Mouse (Mus musculus) hindbrain, embryonic 16.5 days (tissue): ENCODE measurements around the gene Vmn2r27. TPM values are rescaled to one million over a fixed set of nuclear protein-coding genes. Genes with fewer than 3 reads are reported as not detected.

Experiments used
- ATAC-seq: fragments of 200-750 bp; cut with Nextera tagmentation; 2 replicates; pipeline ENCODE4 v1.8.0; 2017; ENCODE audit warnings: moderate TSS enrichment, moderate library complexity
- H3K27ac ChIP-seq: fragments of 300-500 bp; sonication (generic); 2 replicates; pipeline ENCODE4 v1.5.1; 2014; ENCODE audit warnings: low read depth, mild to moderate bottlenecking, control low read depth, low read length, moderate library complexity
- H3K27me3 ChIP-seq: fragments of 300-500 bp; sonication (generic); replicated peaks from 2 replicates; pipeline ENCODE4 v1.6.1; 2014; ENCODE audit warnings: low read length; ENCODE audit not compliant: control insufficient read depth, insufficient read depth
- H3K36me3 ChIP-seq: fragments of 300-500 bp; sonication (generic); 2 replicates; pipeline ENCODE4 v1.6.1; 2014; ENCODE audit warnings: mild to moderate bottlenecking, low read length, moderate library complexity, mixed read lengths; ENCODE audit not compliant: control insufficient read depth, insufficient read depth
- H3K4me1 ChIP-seq: fragments of 300-500 bp; sonication (generic); 2 replicates; pipeline ENCODE4 v1.6.1; 2014; ENCODE audit warnings: low read depth, low read length; ENCODE audit not compliant: control insufficient read depth, insufficient read depth
- H3K4me2 ChIP-seq: fragments of 300-500 bp; sonication (generic); 2 replicates; pipeline ENCODE4 v1.6.1; 2014; ENCODE audit warnings: mild to moderate bottlenecking, low read length, control low read depth, moderate library complexity
- H3K4me3 ChIP-seq: fragments of 300-500 bp; sonication (generic); 2 replicates; pipeline ENCODE4 v1.5.1; 2014; ENCODE audit warnings: mild to moderate bottlenecking, low read length, control low read depth, moderate library complexity
- H3K9ac ChIP-seq: fragments of 300-500 bp; sonication (generic); 2 replicates; pipeline ENCODE4 v1.6.1; 2014; ENCODE audit warnings: low read depth, mild to moderate bottlenecking, control low read depth, low read length, moderate library complexity
- H3K9me3 ChIP-seq: fragments of 300-500 bp; sonication (generic); 2 replicates; pipeline ENCODE4 v1.6.1; 2014; ENCODE audit warnings: mild to moderate bottlenecking, low read length, moderate library complexity; ENCODE audit not compliant: control insufficient read depth
- WGBS: fragments of 180-500 bp; shearing (Covaris S2); extraction: QIAGEN DNeasy Blood & Tissue Kit; methylation state at CpG from one replicate; pipeline ENCODE4 v1.1.7; 2014; 5-methylcytosine and 5-hydroxymethylcytosine counted together
- polyA plus RNA-seq: library from polyadenylated mRNA; unstranded; fragments of >200 nt; fragmentation: Nextera tagmentation; extraction: Ambion mirVana; gene quantifications from 2 replicates; pipeline ENCODE4 v1.2.1, GENCODE M21; 2015

Vmn2r27 gene
- polyA plus RNA-seq, 1 experiment from 2014 or later = not detected

DNA sequence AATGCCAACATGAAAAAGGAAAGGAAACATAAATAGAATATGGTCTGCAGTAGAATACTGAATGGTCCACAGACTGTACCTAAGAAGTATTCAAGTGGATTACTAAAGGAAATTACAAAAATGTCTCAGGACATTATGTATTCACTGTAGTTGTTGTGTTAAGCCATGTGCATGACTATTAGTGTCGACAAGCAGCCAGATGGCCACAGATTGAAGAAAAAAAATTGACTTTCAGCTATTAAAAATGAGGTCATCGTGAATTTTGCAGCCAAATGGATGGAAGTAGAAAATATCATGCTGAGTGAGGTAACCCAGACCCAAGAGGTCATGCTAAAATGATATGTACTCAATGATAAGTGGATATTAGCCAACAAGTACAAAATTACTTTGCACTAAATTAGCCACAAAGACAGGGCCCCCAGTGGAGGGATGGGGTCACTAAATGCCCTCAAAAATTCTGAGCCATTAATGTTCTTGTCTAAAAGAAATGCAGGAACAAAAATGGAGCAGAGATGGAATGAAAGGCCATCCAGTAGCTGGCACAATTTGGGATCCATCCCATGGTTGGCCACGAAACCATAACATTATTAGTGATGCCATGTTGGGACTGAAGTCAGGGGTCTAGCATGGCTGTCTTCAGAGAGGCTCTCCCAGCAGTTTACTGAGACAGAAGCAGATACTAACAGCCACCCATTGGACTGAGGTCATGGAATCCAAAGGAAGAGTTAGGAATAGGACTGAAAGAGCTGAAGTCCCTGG, 63.0 kb downstream of the Vmn2r27 start:
- Histone ChIP-seq H3K4me1 (no peaks in the 10 kb centered on the region), H3K9ac (no peak overlapping the region), H3K4me3 (no peak overlapping the region), H3K27me3 (no peaks in the 10 kb centered on the region), H3K36me3 (no peaks in the 10 kb centered on the region), H3K27ac (no peak overlapping the region), H3K4me2 (no peak overlapping the region), H3K9me3 (no peaks in the 10 kb centered on the region)
- ATAC-seq = no peak
- WGBS = 78% methylated on average over 3 of the region's 3 CpGs

DNA sequence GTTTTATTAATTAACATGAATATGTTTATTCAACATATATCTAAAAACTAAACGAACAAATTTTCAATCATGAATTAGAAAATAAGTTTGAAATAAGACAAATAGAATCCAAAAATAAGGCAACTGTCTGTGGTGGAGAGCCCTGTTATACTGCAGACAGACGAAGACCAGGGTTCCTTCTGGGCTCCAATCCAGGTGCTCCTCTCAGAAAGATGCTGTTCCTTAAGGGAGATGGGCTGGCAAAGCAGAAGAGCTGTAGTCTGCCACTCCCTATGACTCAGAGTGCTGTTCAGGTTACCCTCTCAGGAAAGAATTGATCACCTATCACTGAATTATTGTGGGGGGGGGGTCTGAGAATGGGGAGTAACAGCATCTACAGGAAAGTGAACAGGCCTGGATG, 65.1 kb downstream of the Vmn2r27 start:
- Histone ChIP-seq H3K9me3 (no peaks in the 10 kb centered on the region), H3K9ac (no peak overlapping the region), H3K4me2 (no peak overlapping the region), H3K36me3 (no peaks in the 10 kb centered on the region), H3K27ac (no peak overlapping the region), H3K27me3 (no peaks in the 10 kb centered on the region), H3K4me3 (no peak overlapping the region), H3K4me1 (no peaks in the 10 kb centered on the region)
- WGBS = 75% methylated on average over 2 of the region's 2 CpGs
- ATAC-seq = no peak

DNA sequence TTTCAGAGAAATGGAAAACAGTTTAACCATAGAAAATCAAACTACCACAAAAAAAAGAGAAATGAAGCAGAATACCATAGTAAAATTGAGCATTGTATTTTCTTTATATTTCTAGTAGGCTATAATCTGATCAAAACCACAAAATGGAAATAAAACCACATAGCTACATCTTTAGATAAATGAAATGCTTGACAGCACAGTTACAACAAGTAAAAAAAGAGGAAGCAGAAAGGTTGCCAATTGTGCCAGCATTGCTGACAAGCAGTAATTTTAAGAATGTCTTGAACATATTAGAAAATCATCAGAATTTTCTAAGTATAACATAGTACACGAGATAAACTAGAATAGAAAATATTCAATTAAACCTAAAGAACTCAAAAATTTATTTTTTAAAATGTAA, 81.8 kb downstream of the Vmn2r27 start:
- 53% methylated on average over 1 of the region's 1 CpGs for WGBS
- ATAC-seq = no peak
- H3K36me3 ChIP-seq = no peaks in the 10 kb centered on the region

More for the DNA sequence above, 81.8 kb downstream of the Vmn2r27 start:
- H3K27ac ChIP-seq = no peak overlapping the region
- no peaks in the 10 kb centered on the region for H3K4me1 ChIP-seq
- H3K27me3 ChIP-seq = no peaks in the 10 kb centered on the region
- no peaks in the 10 kb centered on the region for H3K9me3 ChIP-seq
- no peak overlapping the region for H3K4me2 ChIP-seq
- H3K9ac ChIP-seq = no peak overlapping the region
- no peak overlapping the region for H3K4me3 ChIP-seq

Other genes starting within 250 kb of the Vmn2r27 start
- not detected in 2 replicates for gene Vmn2r26, start 207.3 kb downstream of the Vmn2r27 start, polyA plus RNA-seq
- gene Cd163, start 72.8 kb upstream of the Vmn2r27 start, polyA plus RNA-seq = 1.1 and 1.3 TPM in 2 replicates
- gene Pex5, start 183.2 kb upstream of the Vmn2r27 start, polyA plus RNA-seq = 64.4 and 67.0 TPM in 2 replicates
- 174 and 180 TPM in 2 replicates for gene Clstn3, start 232.9 kb upstream of the Vmn2r27 start, polyA plus RNA-seq